Mouse (Mus musculus) forebrain, embryonic 15.5 days (tissue): ENCODE results near the gene Wdr62. TPM values are rescaled to one million over a fixed set of nuclear protein-coding genes. Genes with fewer than 3 reads are reported as not detected.

ENCODE experiments used
- ATAC-seq: fragments of 200-750 bp; cut with Nextera tagmentation; replicated peaks from 2 replicates; pipeline ENCODE4 v1.8.0; 2017; ENCODE audit warnings: mild to moderate bottlenecking, moderate TSS enrichment, moderate library complexity
- H3K27ac ChIP-seq: fragments of 300-500 bp; sonication (generic); replicated peaks from 2 replicates; pipeline ENCODE4 v1.5.1; 2015; ENCODE audit warnings: mild to moderate bottlenecking, inconsistent platforms
- H3K27me3 ChIP-seq: fragments of 300-500 bp; sonication (generic); 2 replicates; pipeline ENCODE4 v1.6.1; 2015; ENCODE audit warnings: inconsistent platforms
- H3K36me3 ChIP-seq: fragments of 300-500 bp; sonication (generic); 2 replicates; pipeline ENCODE4 v1.6.1; 2015; ENCODE audit warnings: mild to moderate bottlenecking, inconsistent platforms
- H3K4me1 ChIP-seq: fragments of 300-500 bp; sonication (generic); 2 replicates; pipeline ENCODE4 v1.6.1; 2015; ENCODE audit warnings: inconsistent platforms
- H3K4me2 ChIP-seq: fragments of 300-500 bp; sonication (generic); replicated peaks from 2 replicates; pipeline ENCODE4 v1.6.1; 2015; ENCODE audit warnings: mild to moderate bottlenecking, inconsistent platforms
- H3K4me3 ChIP-seq: fragments of 300-500 bp; sonication (generic); 2 replicates; pipeline ENCODE4 v1.5.1; 2015; ENCODE audit warnings: mild to moderate bottlenecking, inconsistent platforms
- H3K9ac ChIP-seq: fragments of 300-500 bp; sonication (generic); replicated peaks from 2 replicates; pipeline ENCODE4 v1.6.1; 2015; ENCODE audit warnings: mild to moderate bottlenecking, inconsistent platforms
- H3K9me3 ChIP-seq: fragments of 300-500 bp; sonication (generic); 2 replicates; pipeline ENCODE4 v1.6.1; 2016; ENCODE audit warnings: inconsistent platforms
- WGBS: fragments of 180-500 bp; shearing (Covaris S2); methylation state at CpG from one replicate; pipeline ENCODE4 v1.1.7; 2015; ENCODE audit warnings: mixed read lengths; 5-methylcytosine and 5-hydroxymethylcytosine counted together
- polyA plus RNA-seq: library from polyadenylated mRNA; unstranded; fragments of >200 nt; fragmentation: Nextera tagmentation; extraction: Ambion mirVana; gene quantifications from 2 replicates; pipeline ENCODE4 v1.2.1, GENCODE M21; 2015

Gene Wdr62
- polyA plus RNA-seq, 1 experiment from 2014 or later: 7.3 TPM

DNA sequence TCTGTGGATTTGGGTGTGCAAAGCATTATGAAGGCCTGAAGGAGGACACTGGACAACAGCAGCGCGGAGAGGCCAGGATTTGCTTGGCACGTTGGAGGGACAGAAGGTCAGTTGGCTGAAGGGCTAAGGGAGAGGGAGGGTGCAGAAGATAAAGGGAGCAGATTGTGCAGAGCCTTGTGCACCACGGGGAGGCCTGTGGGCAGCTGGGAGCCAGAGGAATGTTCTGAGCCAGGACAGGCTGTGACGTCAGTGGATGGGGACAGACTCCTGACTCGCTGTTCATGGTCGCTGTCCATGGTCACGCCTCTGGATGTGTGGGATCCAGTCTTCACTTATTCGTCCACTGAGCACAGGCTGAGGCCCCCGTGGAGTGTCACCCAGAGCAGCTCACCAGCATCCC lies 14.9 kb upstream of the Wdr62 start:
- ATAC-seq: no peak
- Histone ChIP-seq H3K9me3 (no peaks in the 10 kb centered on the region), H3K4me2 (no peak overlapping the region), H3K4me1 (peaks cover 36% of the 10 kb centered on the region), H3K27me3 (no peaks in the 10 kb centered on the region), H3K9ac (no peak overlapping the region), H3K4me3 (no peak overlapping the region), H3K36me3 (peaks cover 52% of the 10 kb centered on the region), H3K27ac (no peak overlapping the region)
- WGBS: 75% methylated on average over 10 of the region's 10 CpGs

DNA sequence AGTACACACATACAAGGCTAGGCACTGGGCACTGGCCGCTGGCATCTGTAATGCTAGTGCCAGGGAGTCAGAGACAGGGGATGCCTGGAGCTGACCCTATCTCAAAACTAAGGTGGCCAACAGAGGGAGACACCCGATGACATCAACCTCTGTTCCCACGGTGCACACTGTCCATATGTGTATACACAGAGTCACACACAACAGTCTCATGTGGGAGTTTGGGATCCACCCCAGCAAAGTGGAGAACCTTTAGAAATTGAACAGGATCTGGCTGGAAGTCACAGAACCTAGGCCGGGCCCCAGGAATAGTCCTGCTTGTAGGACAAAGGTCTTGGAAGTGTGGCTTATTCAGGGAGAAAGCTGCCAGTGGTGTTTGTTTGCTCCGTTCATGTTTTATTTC lies 14.1 kb upstream of the Wdr62 start:
- H3K4me1 ChIP-seq: peaks cover 36% of the 10 kb centered on the region
- ATAC-seq: no peak
- H3K4me3 ChIP-seq: peak overlapping the region; percentile 4; the same call in 1 of the 2 replicates
- peaks cover 44% of the 10 kb centered on the region for H3K36me3 ChIP-seq
- WGBS: 91% methylated on average over 5 of the region's 5 CpGs
- no peaks in the 10 kb centered on the region for H3K9me3 ChIP-seq
- H3K27ac ChIP-seq: no peak overlapping the region
- peak overlapping the region; percentile 27 for H3K4me2 ChIP-seq
- no peak overlapping the region for H3K9ac ChIP-seq
- H3K27me3 ChIP-seq: no peaks in the 10 kb centered on the region

DNA sequence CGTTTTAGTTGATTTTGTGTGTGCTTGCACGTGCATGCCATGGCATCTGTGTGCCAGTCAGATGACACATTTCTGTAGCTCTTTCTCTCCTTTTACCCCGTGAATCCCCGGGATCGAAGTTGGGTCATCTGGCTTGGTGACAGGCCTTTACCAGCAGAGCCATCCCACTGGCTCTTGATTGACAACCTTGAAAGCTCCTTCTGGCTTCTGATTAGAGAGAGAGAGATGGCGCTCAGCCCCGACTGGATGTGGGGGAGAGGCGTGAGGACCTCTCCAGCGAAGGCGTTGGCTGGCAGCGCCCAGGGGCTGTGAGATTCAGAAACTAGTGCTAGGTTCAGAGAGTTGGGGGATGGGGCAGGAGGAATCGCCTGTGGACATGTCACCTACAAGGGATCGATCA lies 13.6 kb upstream of the Wdr62 start:
- WGBS: 56% methylated on average over 13 of the region's 13 CpGs
- ATAC-seq: no peak
- peak overlapping the region; percentile 27 for H3K4me2 ChIP-seq
- H3K27me3 ChIP-seq: no peaks in the 10 kb centered on the region
- peaks cover 36% of the 10 kb centered on the region for H3K4me1 ChIP-seq
- peak overlapping the region; percentile 4 for H3K4me3 ChIP-seq
- H3K9me3 ChIP-seq: no peaks in the 10 kb centered on the region
- peaks cover 39% of the 10 kb centered on the region for H3K36me3 ChIP-seq
- H3K9ac ChIP-seq: no peak overlapping the region
- H3K27ac ChIP-seq: 0 out of 2 replicates have a peak overlapping the region, but pooled peaks have one; percentile 31

DNA sequence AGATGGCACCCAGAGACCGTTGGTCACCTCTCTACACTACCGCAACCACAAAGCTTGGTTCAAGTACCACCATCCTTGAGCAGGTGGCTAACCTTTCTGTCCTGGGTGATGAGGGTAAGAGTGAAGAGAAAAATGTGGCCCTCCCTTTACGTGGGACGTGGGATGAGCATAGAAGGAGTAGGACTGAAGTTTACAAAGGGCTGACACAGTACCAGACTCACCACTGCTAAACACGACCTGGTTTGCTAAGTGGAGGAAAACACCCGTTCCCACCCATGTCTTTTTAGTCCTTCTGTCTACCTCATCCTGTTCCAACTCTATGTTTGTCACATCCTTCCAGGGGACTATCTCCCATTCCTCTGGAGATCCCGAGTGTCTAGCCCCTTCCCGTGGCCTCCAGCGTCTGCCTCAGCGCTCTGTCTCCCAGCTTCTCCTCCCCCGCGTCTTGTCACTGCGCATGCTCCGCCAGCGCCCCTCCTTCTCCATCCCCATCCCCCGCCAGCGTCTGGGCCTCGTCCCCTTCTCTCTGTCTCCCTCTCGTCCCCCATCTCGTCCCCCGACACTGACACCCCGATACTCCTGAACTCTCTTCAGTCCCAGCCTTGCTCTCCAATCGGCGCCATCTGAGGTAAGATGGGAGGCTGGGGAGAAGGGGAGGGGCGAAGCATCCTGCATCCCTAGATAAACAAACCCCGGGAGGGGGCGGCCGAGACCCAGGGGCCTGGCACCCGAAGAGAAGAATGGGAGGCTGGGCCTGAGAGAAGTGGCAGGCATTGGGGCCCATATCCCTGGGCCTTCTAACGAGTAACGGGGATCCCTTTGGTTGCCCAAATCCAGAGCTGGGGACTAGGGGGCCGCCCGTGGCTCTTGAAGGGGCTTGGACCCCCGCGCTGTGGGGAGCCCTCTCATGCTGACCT lies 11.3 kb upstream of the Wdr62 start, which contains the start of gene Clip3:
TSS of gene Clip3 (plus strand) at position 514 of the 917 bp plus-strand sequence.
- H3K27ac ChIP-seq: peak within 1 kb of the TSS; percentile 94
- peaks cover 18% of the 10 kb centered on the region for H3K36me3 ChIP-seq
- ATAC-seq: peak; percentile 89
- peak within 1 kb of the TSS; percentile 91 for H3K9ac ChIP-seq
- no peaks in the 10 kb centered on the region for H3K9me3 ChIP-seq
- H3K4me2 ChIP-seq: peak within 1 kb of the TSS; percentile 84
- 6% methylated on average over 35 of the region's 35 CpGs for WGBS
- peaks cover 36% of the 10 kb centered on the region for H3K4me1 ChIP-seq
- H3K27me3 ChIP-seq: no peaks in the 10 kb centered on the region
- peak within 1 kb of the TSS; percentile 71 for H3K4me3 ChIP-seq

GRCm38 (mm10) chr7:30289714-30290399 lies 9.6 kb upstream of the Wdr62 start:
- Histone ChIP-seq H3K9ac (no peak overlapping the region), H3K4me3 (no peak overlapping the region), H3K36me3 (peaks cover 1% of the 10 kb centered on the region; the same call in 1 of the 2 replicates), H3K27me3 (no peaks in the 10 kb centered on the region), H3K4me1 (peaks cover 33% of the 10 kb centered on the region), H3K4me2 (no peak overlapping the region), H3K27ac (no peak overlapping the region), H3K9me3 (no peaks in the 10 kb centered on the region)
- no peak for ATAC-seq
- WGBS: 52% methylated on average over 10 of the region's 10 CpGs

DNA sequence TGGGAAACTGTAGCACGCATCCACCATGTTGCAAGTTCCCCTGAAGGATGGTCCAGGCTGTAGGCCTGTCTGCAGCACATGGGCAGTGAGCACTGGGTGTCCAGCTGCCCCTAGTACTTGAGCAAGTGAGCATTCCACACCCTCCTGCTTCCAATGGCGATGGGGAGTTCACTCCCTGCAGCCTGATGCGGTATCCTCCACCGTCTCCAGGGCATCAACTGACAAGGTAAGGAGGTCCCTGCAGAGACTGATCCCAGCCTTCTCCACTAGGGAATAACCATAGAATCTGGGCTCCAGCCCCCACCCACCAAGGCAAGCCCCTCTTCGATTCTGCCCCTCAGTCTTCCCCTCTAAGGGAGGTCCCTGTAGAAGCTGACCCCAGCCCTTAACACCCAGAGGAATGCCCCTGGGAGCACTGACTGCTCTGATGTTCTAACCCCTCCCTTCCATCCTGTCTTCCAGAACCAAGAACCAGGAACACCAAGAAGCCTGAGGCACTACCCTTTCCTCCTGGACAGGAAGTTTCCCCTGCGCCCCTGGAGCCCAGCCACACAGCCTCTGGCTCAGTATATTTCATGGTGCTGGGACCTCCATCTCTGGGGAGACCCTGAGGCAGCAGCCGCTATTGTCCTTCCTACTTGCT lies 9.0 kb upstream of the Wdr62 start:
- Histone ChIP-seq H3K4me3 (no peak overlapping the region), H3K27me3 (no peaks in the 10 kb centered on the region), H3K9me3 (no peaks in the 10 kb centered on the region), H3K27ac (no peak overlapping the region), H3K4me1 (peaks cover 26% of the 10 kb centered on the region), H3K9ac (no peak overlapping the region), H3K4me2 (no peak overlapping the region), H3K36me3 (no peaks in the 10 kb centered on the region)
- ATAC-seq: no peak
- 76% methylated on average over 7 of the region's 7 CpGs for WGBS

DNA sequence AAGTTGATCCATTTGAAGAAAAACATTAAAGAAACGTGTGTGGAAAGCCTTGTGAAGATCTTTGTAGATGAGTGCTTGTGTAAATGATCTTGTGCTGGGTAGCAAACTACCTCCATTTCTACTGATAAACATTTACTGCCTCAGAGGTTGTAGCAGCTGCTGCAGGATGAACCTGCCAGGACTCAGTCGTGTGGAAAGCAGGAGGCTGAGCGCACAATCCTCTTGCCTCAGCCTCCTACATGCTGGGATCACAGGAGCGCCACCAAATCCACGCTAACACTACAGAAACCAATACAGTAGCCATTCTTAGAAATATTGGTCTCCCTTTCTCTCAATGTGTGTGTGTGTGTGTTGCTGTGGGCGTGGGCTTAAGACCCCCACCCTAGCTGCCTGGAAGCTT lies 7.8 kb upstream of the Wdr62 start:
- WGBS: 72% methylated on average over 6 of the region's 6 CpGs
- no peaks in the 10 kb centered on the region for H3K9me3 ChIP-seq
- H3K4me3 ChIP-seq: no peak overlapping the region
- peaks cover 17% of the 10 kb centered on the region for H3K4me1 ChIP-seq
- H3K36me3 ChIP-seq: no peaks in the 10 kb centered on the region
- no peak overlapping the region for H3K27ac ChIP-seq
- H3K4me2 ChIP-seq: no peak overlapping the region
- no peak for ATAC-seq
- no peaks in the 10 kb centered on the region for H3K27me3 ChIP-seq
- H3K9ac ChIP-seq: no peak overlapping the region

GRCm38 (mm10) chr7:30286701-30287410 lies 6.6 kb upstream of the Wdr62 start:
- Histone ChIP-seq H3K4me1 (peaks cover 7% of the 10 kb centered on the region), H3K27ac (no peak overlapping the region), H3K9me3 (no peaks in the 10 kb centered on the region), H3K4me2 (no peak overlapping the region), H3K27me3 (no peaks in the 10 kb centered on the region), H3K36me3 (no peaks in the 10 kb centered on the region), H3K4me3 (no peak overlapping the region), H3K9ac (no peak overlapping the region)
- WGBS: 56% methylated on average over 8 of the region's 8 CpGs
- no peak for ATAC-seq

- Histone ChIP-seq H3K4me2 (no peak overlapping the region), H3K36me3 (no peaks in the 10 kb centered on the region), H3K4me1 (peaks cover 18% of the 10 kb centered on the region), H3K27ac (no peak overlapping the region), H3K4me3 (no peak overlapping the region), H3K9me3 (no peaks in the 10 kb centered on the region), H3K9ac (no peak overlapping the region), H3K27me3 (no peaks in the 10 kb centered on the region)
- WGBS: 83% methylated on average over 7 of the region's 7 CpGs
- no peak for ATAC-seq
These were observed 2.5 kb upstream of the Wdr62 start for GRCm38 (mm10) chr7:30282740-30283139.

- peak overlapping the region; percentile 71; the same call in 1 of the 2 replicates for H3K4me3 ChIP-seq
These were observed 1.3 kb upstream of the Wdr62 start for GRCm38 (mm10) chr7:30281522-30281921.

GRCm38 (mm10) chr7:30280670-30281138 lies 485 bp upstream of the Wdr62 start:
- Histone ChIP-seq H3K4me2 (peak overlapping the region; percentile 81), H3K36me3 (no peaks in the 10 kb centered on the region), H3K9ac (peak overlapping the region; percentile 70), H3K9me3 (no peaks in the 10 kb centered on the region), H3K27me3 (no peaks in the 10 kb centered on the region), H3K27ac (peak overlapping the region; percentile 99), H3K4me3 (peak overlapping the region; percentile 71), H3K4me1 (peaks cover 18% of the 10 kb centered on the region)
- ATAC-seq: peak; percentile 81
- 1% methylated on average over 20 of the region's 20 CpGs for WGBS

More at GRCm38 (mm10) chr7:30281522-30281921, 1.3 kb upstream of the Wdr62 start:
- 77% methylated on average over 4 of the region's 4 CpGs for WGBS
- Histone ChIP-seq H3K9ac (no peak overlapping the region), H3K4me2 (peak overlapping the region; percentile 81; the same call in 1 of the 2 replicates), H3K27ac (no peak overlapping the region; the same call in 1 of the 2 replicates), H3K36me3 (no peaks in the 10 kb centered on the region), H3K4me1 (peaks cover 18% of the 10 kb centered on the region), H3K9me3 (no peaks in the 10 kb centered on the region), H3K27me3 (no peaks in the 10 kb centered on the region)
- ATAC-seq: no peak
